Mouse (Mus musculus) adipose tissue, adult 10 weeks (tissue): ENCODE results near the gene Ifi206. TPM values are rescaled to one million over a fixed set of nuclear protein-coding genes. Genes with fewer than 3 reads are reported as not detected.

ENCODE experiments used
- polyA plus RNA-seq: library from polyadenylated mRNA; stranded (reverse); fragments of 350-450 nt; fragmentation: Illumina TruSeq; extraction: RNeasy Lipid Tissue Mini Kit (QIAGEN cat#74804); gene quantifications from one replicate; pipeline ENCODE4 v1.2.3, GENCODE M21; 2014; ENCODE audit warnings: low read depth, low replicate concordance

The Ifi206 gene
- 0.73 TPM for polyA plus RNA-seq

GRCm38 (mm10) chr1:173490812-173491480, at the start of gene Ifi206:
Gene Ifi206, minus strand, starts transcription at chr1:173491041.

GRCm38 (mm10) chr1:173535791-173536190, 45.0 kb upstream of the Ifi206 start, which contains the start of gene Ifi214:
Gene Ifi214, minus strand, starts transcription at chr1:173535957.

Other genes starting within 250 kb of the Ifi206 start
- not detected for gene Olfr418, start 225.0 kb downstream of the Ifi206 start, polyA plus RNA-seq
- gene Mptx2, start 213.3 kb downstream of the Ifi206 start, polyA plus RNA-seq: not detected
- gene Ackr1, start 157.3 kb downstream of the Ifi206 start, polyA plus RNA-seq: 5.3 TPM
- gene Aim2, start 140.2 kb downstream of the Ifi206 start, polyA plus RNA-seq: 4.7 TPM
- gene Cadm3, start 123.3 kb downstream of the Ifi206 start, polyA plus RNA-seq: 6.9 TPM
- gene Ifi214, start 44.9 kb upstream of the Ifi206 start, polyA plus RNA-seq: not detected
- 2.6 TPM for gene Ifi213, start 108.2 kb upstream of the Ifi206 start, polyA plus RNA-seq
- 2.6 TPM for gene Ifi209, start 139.9 kb upstream of the Ifi206 start, polyA plus RNA-seq
- gene Ifi208, start 182.6 kb upstream of the Ifi206 start, polyA plus RNA-seq: 0.78 TPM